Mouse (Mus musculus) layer of hippocampus, adult 18-20 months (tissue): ENCODE results near the gene Kcnk3. TPM values are rescaled to one million over a fixed set of nuclear protein-coding genes. Genes with fewer than 3 reads are reported as not detected.

Source experiments
- DNase-seq, 2 experiments: peaks; one replicate each; pipeline ENCODE4 v3.0.0; 2022; ENCODE audit warnings: low spot score in 2 of 2
- long read RNA-seq: library from polyadenylated mRNA; stranded (forward); transcript quantifications from one replicate; pipeline ENCODE4 v2.0.0, GENCODE M21; 2021
- total RNA-seq, 2 experiments: library from RNA; stranded (reverse); gene quantifications; 2 replicates each; pipeline ENCODE4 v1.2.3; 2021

Gene Kcnk3
- 10 to 100 TPM; 11.2 to 12.9 TPM for total RNA-seq
- long read RNA-seq, transcript Kcnk3-201 (2 exons, 3,811 nt): major isoform, 21 of 36 reads
- long read RNA-seq, partial matches to known transcripts: 0 of 36 reads
- long read RNA-seq, other reads (novel, unspliced or antisense): 15 of 36 reads

GRCm38 (mm10) chr5:30587681-30588300, at the start of gene Kcnk3:
TSS of gene Kcnk3 (plus strand) at chr5:30588170.
- peak in 1 of 2 experiments; percentile 28 for DNase-seq

GRCm38 (mm10) chr5:30545698-30546097, 42.3 kb upstream of the Kcnk3 start, which contains the start of gene Cib4:
TSS of gene Cib4 (minus strand) at chr5:30545836.
- no peak for DNase-seq

- no peak for DNase-seq
These were observed 39.3 kb upstream of the Kcnk3 start for GRCm38 (mm10) chr5:30548681-30549080.

- DNase-seq: peak in 1 of 2 experiments; percentile 23
These were observed 37.5 kb upstream of the Kcnk3 start for GRCm38 (mm10) chr5:30550334-30551021.

- DNase-seq: no peak
These were observed 36.8 kb upstream of the Kcnk3 start for GRCm38 (mm10) chr5:30551022-30551638.

- DNase-seq: no peak
These were observed 36.0 kb upstream of the Kcnk3 start for GRCm38 (mm10) chr5:30552006-30552405.

- no peak for DNase-seq
These were observed 34.0 kb upstream of the Kcnk3 start for GRCm38 (mm10) chr5:30553936-30554335.

GRCm38 (mm10) chr5:30554981-30555380, 33.0 kb upstream of the Kcnk3 start:
- no peak for DNase-seq

- no peak for DNase-seq
These were observed 31.7 kb upstream of the Kcnk3 start for GRCm38 (mm10) chr5:30556284-30556683.

GRCm38 (mm10) chr5:30559421-30559820, 28.5 kb upstream of the Kcnk3 start:
- DNase-seq: no peak

- DNase-seq: no peak
These were observed 27.9 kb upstream of the Kcnk3 start for GRCm38 (mm10) chr5:30559986-30560493.

GRCm38 (mm10) chr5:30568479-30568878, 19.5 kb upstream of the Kcnk3 start:
- no peak for DNase-seq

- DNase-seq: no peak
These were observed 16.1 kb upstream of the Kcnk3 start for GRCm38 (mm10) chr5:30571820-30572219.

GRCm38 (mm10) chr5:30574367-30574766, 13.6 kb upstream of the Kcnk3 start:
- DNase-seq: no peak

- DNase-seq: no peak
These were observed 11.7 kb upstream of the Kcnk3 start for GRCm38 (mm10) chr5:30576233-30576632.

GRCm38 (mm10) chr5:30577251-30577650, 10.7 kb upstream of the Kcnk3 start:
- no peak for DNase-seq

GRCm38 (mm10) chr5:30577654-30578310, 10.2 kb upstream of the Kcnk3 start:
- peak; percentile 52 to 75 for DNase-seq

GRCm38 (mm10) chr5:30578445-30579080, 9.4 kb upstream of the Kcnk3 start:
- peak in 1 of 2 experiments; percentile 23 for DNase-seq

- DNase-seq: no peak
These were observed 7.2 kb upstream of the Kcnk3 start for GRCm38 (mm10) chr5:30580725-30581124.

- DNase-seq: no peak
These were observed 6.0 kb upstream of the Kcnk3 start for GRCm38 (mm10) chr5:30582017-30582416.

- no peak for DNase-seq
These were observed 1.4 kb upstream of the Kcnk3 start for GRCm38 (mm10) chr5:30586616-30587015.
